Mouse (Mus musculus): Measurements from ENCODE around the gene Dlg4.
"Not testable (repeated sequence)": the region's sequence is repeated elsewhere in the genome, so short reads cannot be mapped to it uniquely, and the experiment has no call there.

Gene Dlg4

GRCm38 (mm10) chr11:69997070-69997509 lies 19.7 kb upstream of the Dlg4 start:
- peak; percentile 84 for DNase-seq

GRCm38 (mm10) chr11:69998567-69999491 lies 17.9 kb upstream of the Dlg4 start:
- peak; percentile 73 for DNase-seq

- DNase-seq: no peak
These were observed 17.1 kb upstream of the Dlg4 start for GRCm38 (mm10) chr11:69999666-70000065.

GRCm38 (mm10) chr11:70000396-70000898 lies 16.3 kb upstream of the Dlg4 start, which contains the start of gene Dvl2:
Dvl2 (plus strand) TSS chr11:70000595.
- peak; percentile 93 for DNase-seq

- no peak for DNase-seq
These were observed 15.6 kb upstream of the Dlg4 start for GRCm38 (mm10) chr11:70001159-70001558.

GRCm38 (mm10) chr11:70001865-70002264 lies 14.9 kb upstream of the Dlg4 start:
- no peak for DNase-seq

- no peak for DNase-seq
These were observed 14.3 kb upstream of the Dlg4 start for GRCm38 (mm10) chr11:70002471-70002870.

- no peak for DNase-seq
These were observed 11.2 kb upstream of the Dlg4 start for GRCm38 (mm10) chr11:70005521-70005920.

- DNase-seq: no peak
These were observed 6.7 kb upstream of the Dlg4 start for GRCm38 (mm10) chr11:70010033-70010432.

GRCm38 (mm10) chr11:70010548-70010947 lies 6.2 kb upstream of the Dlg4 start:
- DNase-seq: no peak

GRCm38 (mm10) chr11:70010961-70011360 lies 5.8 kb upstream of the Dlg4 start:
- no peak for DNase-seq

- DNase-seq: no peak
These were observed 3.8 kb upstream of the Dlg4 start for GRCm38 (mm10) chr11:70012931-70013330.

GRCm38 (mm10) chr11:70013408-70013807 lies 3.3 kb upstream of the Dlg4 start:
- no peak for DNase-seq

- no peak for DNase-seq
These were observed 2.7 kb upstream of the Dlg4 start for GRCm38 (mm10) chr11:70014051-70014450.

- DNase-seq: peak; percentile 90
These were observed 1.7 kb upstream of the Dlg4 start, which contains the start of gene Acadvl for GRCm38 (mm10) chr11:70014880-70015558. Acadvl (minus strand) TSS chr11:70015411.

- DNase-seq: no peak
These were observed 1.1 kb upstream of the Dlg4 start for GRCm38 (mm10) chr11:70015677-70016076.

GRCm38 (mm10) chr11:70016177-70016576 lies 565 bp upstream of the Dlg4 start:
- DNase-seq: not testable (repeated sequence)

- DNase-seq: no peak
These were observed 541 bp downstream of the Dlg4 start for GRCm38 (mm10) chr11:70017199-70017767.

GRCm38 (mm10) chr11:70018131-70018990 lies 1.6 kb downstream of the Dlg4 start:
- peak; percentile 78 for DNase-seq

- DNase-seq: no peak
These were observed 2.8 kb downstream of the Dlg4 start for GRCm38 (mm10) chr11:70019495-70020021.

GRCm38 (mm10) chr11:70020022-70020631 lies 3.4 kb downstream of the Dlg4 start:
- DNase-seq: peak; percentile 75
